Mouse (Mus musculus): Measurements from ENCODE around the gene Utrn. TPM values are rescaled to one million over a fixed set of nuclear protein-coding genes. Genes with fewer than 3 reads are reported as not detected.

The Utrn gene
- polyA plus RNA-seq, 2 experiments from 2014 or later: 255 to 319 TPM

GRCm38 (mm10) chr10:12726041-12726608 is 143.0 kb downstream of the Utrn start:
- no peak for ATAC-seq

- ATAC-seq: no peak
Observed at GRCm38 (mm10) chr10:12724247-12725001, 144.7 kb downstream of the Utrn start.

- no peak for ATAC-seq
Observed at GRCm38 (mm10) chr10:12723269-12723668, 145.9 kb downstream of the Utrn start.

- ATAC-seq: no peak
Observed at GRCm38 (mm10) chr10:12722111-12722510, 147.1 kb downstream of the Utrn start.

- ATAC-seq: no peak
Observed at GRCm38 (mm10) chr10:12718386-12718785, 150.8 kb downstream of the Utrn start.

GRCm38 (mm10) chr10:12717381-12717780 is 151.8 kb downstream of the Utrn start:
- no peak for ATAC-seq

GRCm38 (mm10) chr10:12716657-12717327 is 152.4 kb downstream of the Utrn start:
- no peak for ATAC-seq

GRCm38 (mm10) chr10:12713236-12713855 is 155.8 kb downstream of the Utrn start:
- ATAC-seq: no peak

GRCm38 (mm10) chr10:12711332-12711831 is 157.8 kb downstream of the Utrn start:
- no peak for ATAC-seq

GRCm38 (mm10) chr10:12706516-12706915 is 162.6 kb downstream of the Utrn start:
- no peak for ATAC-seq

- no peak for ATAC-seq
Observed at GRCm38 (mm10) chr10:12705990-12706389, 163.2 kb downstream of the Utrn start.

- no peak for ATAC-seq
Observed at GRCm38 (mm10) chr10:12704290-12704689, 164.9 kb downstream of the Utrn start.

- no peak for ATAC-seq
Observed at GRCm38 (mm10) chr10:12703526-12703925, 165.6 kb downstream of the Utrn start.

GRCm38 (mm10) chr10:12702140-12702539 is 167.0 kb downstream of the Utrn start:
- ATAC-seq: no peak

GRCm38 (mm10) chr10:12701694-12702093 is 167.5 kb downstream of the Utrn start:
- no peak for ATAC-seq

GRCm38 (mm10) chr10:12700576-12700975 is 168.6 kb downstream of the Utrn start:
- ATAC-seq: no peak

GRCm38 (mm10) chr10:12697902-12698301 is 171.3 kb downstream of the Utrn start:
- ATAC-seq: no peak

- ATAC-seq: no peak
Observed at GRCm38 (mm10) chr10:12696704-12697103, 172.5 kb downstream of the Utrn start.

GRCm38 (mm10) chr10:12694774-12695173 is 174.4 kb downstream of the Utrn start:
- ATAC-seq: no peak

- ATAC-seq: no peak
Observed at GRCm38 (mm10) chr10:12690601-12691000, 178.6 kb downstream of the Utrn start.

- no peak for ATAC-seq
Observed at GRCm38 (mm10) chr10:12685683-12686082, 183.5 kb downstream of the Utrn start.

- ATAC-seq: no peak
Observed at GRCm38 (mm10) chr10:12684018-12684417, 185.1 kb downstream of the Utrn start.

- no peak for ATAC-seq
Observed at GRCm38 (mm10) chr10:12673309-12673708, 195.9 kb downstream of the Utrn start.

Data from activated CD4-positive, CD25-positive, alpha-beta regulatory T cell, adult 4 months (primary cell).